Mouse (Mus musculus) stomach, embryonic 16.5 days (tissue): Measurements from ENCODE around the gene Creb3. TPM values are rescaled to one million over a fixed set of nuclear protein-coding genes. Genes with fewer than 3 reads are reported as not detected.
"Not testable (repeated sequence)": the region's sequence is repeated elsewhere in the genome, so short reads cannot be mapped to it uniquely, and the experiment has no call there.

Experiments
- ATAC-seq: fragments of 200-750 bp; cut with Nextera tagmentation; 2 replicates; pipeline ENCODE4 v1.8.0; 2017; ENCODE audit warnings: moderate number of reproducible peaks, moderate TSS enrichment; ENCODE audit not compliant: insufficient read depth, low FRiP score
- H3K27ac ChIP-seq: fragments of 300-500 bp; sonication (generic); 2 replicates; pipeline ENCODE4 v1.5.1; 2014; ENCODE audit warnings: low read length
- H3K27me3 ChIP-seq: fragments of 300-500 bp; sonication (generic); 2 replicates; pipeline ENCODE4 v1.6.1; 2014; ENCODE audit warnings: low read length, control low read depth, mixed read lengths; ENCODE audit not compliant: control insufficient read depth, insufficient read depth
- H3K36me3 ChIP-seq: fragments of 300-500 bp; sonication (generic); 2 replicates; pipeline ENCODE4 v1.6.1; 2014; ENCODE audit warnings: low read length; ENCODE audit not compliant: control insufficient read depth, insufficient read depth
- H3K4me1 ChIP-seq: fragments of 300-500 bp; sonication (generic); 2 replicates; pipeline ENCODE4 v1.6.1; 2014; ENCODE audit warnings: low read length, control low read depth, mixed read lengths; ENCODE audit not compliant: control insufficient read depth, insufficient read depth
- H3K4me2 ChIP-seq: fragments of 300-500 bp; sonication (generic); 2 replicates; pipeline ENCODE4 v1.6.1; 2014; ENCODE audit warnings: low read depth, low read length, mixed read lengths
- H3K4me3 ChIP-seq: fragments of 300-500 bp; sonication (generic); replicated peaks from 2 replicates; pipeline ENCODE4 v1.5.1; 2014; ENCODE audit warnings: mild to moderate bottlenecking, low read length
- H3K9ac ChIP-seq: fragments of 300-500 bp; sonication (generic); 2 replicates; pipeline ENCODE4 v1.6.1; 2014; ENCODE audit warnings: low read length
- H3K9me3 ChIP-seq: fragments of 300-500 bp; sonication (generic); replicated peaks from 2 replicates; pipeline ENCODE4 v1.6.1; 2016; ENCODE audit warnings: low read length, control low read depth; ENCODE audit not compliant: control insufficient read depth
- WGBS: fragments of 180-500 bp; shearing (Covaris S2); extraction: QIAGEN DNeasy Blood & Tissue Kit; methylation state at CpG from one replicate; pipeline ENCODE4 v1.1.7; 2014; 5-methylcytosine and 5-hydroxymethylcytosine counted together
- polyA plus RNA-seq: library from polyadenylated mRNA; unstranded; fragments of >200 nt; fragmentation: Nextera tagmentation; extraction: Ambion mirVana; gene quantifications from 2 replicates; pipeline ENCODE4 v1.2.1, GENCODE M21; 2015

Creb3 gene
- polyA plus RNA-seq, 1 experiment from 2014 or later: 71.4 TPM

- Histone ChIP-seq H3K9ac (no peak overlapping the region), H3K36me3 (peaks cover 72% of the 10 kb centered on the region), H3K4me3 (no peak overlapping the region), H3K9me3 (no peaks in the 10 kb centered on the region), H3K4me1 (no peaks in the 10 kb centered on the region), H3K4me2 (no peak overlapping the region), H3K27me3 (no peaks in the 10 kb centered on the region), H3K27ac (no peak overlapping the region)
- 93% methylated on average over 12 of the region's 12 CpGs for WGBS
- ATAC-seq: no peak
These were observed 13.1 kb upstream of the Creb3 start for GRCm38 (mm10) chr4:43549055-43549454.

DNA sequence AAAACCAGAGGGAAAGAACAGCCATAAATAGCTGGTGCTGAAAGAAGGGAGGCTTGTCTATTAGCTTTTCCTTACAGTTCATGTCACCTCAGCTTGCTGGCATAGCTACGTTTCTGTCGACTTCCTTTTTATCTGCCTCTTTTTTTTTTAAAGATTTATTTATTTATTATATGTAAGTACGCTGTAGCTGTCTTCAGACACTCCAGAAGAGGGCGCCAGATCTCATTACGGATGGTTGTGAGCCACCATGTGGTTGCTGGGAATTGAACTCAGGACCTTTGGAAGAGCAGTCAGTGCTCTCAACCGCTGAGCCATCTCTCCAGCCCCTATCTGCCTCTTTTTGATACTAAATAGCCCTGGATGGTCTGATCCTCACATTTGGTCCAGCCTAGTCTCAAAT is 10.3 kb upstream of the Creb3 start:
- H3K4me3 ChIP-seq, H3K27me3 ChIP-seq, H3K27ac ChIP-seq, ATAC-seq, H3K9ac ChIP-seq, H3K9me3 ChIP-seq, H3K4me1 ChIP-seq, H3K4me2 ChIP-seq: not testable (repeated sequence)
- peaks cover 77% of the 10 kb centered on the region for H3K36me3 ChIP-seq
- WGBS: 79% methylated on average over 6 of the region's 6 CpGs

DNA sequence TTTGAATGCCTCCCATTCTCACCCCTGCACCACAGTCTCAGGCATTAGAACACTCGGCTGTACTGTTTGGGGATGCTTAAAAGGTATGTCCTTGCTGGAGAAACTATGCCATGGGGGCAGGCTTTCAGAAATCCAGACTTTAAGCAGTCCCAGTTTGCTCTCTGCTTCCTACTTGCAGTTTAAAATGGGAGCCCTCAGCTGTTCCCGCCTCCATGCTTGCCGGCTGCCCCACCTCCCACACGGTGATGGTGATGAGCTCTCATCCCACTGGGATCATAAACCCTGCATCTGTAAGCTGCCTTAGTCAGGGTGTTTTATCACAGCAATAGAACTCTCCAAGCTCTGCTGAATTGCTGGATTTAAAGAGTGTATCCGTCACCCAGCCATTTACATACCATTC is 9.7 kb upstream of the Creb3 start:
- no peaks in the 10 kb centered on the region for H3K9me3 ChIP-seq
- H3K36me3 ChIP-seq: peaks cover 77% of the 10 kb centered on the region
- 96% methylated on average over 5 of the region's 5 CpGs for WGBS
- H3K27me3 ChIP-seq: no peaks in the 10 kb centered on the region
- 0 out of 2 replicates have a peak, but pooled peaks cover under 1% of the 10 kb centered on the region for H3K4me1 ChIP-seq
- no peak overlapping the region for H3K4me2 ChIP-seq
- no peak overlapping the region for H3K9ac ChIP-seq
- H3K4me3 ChIP-seq: no peak overlapping the region
- H3K27ac ChIP-seq: no peak overlapping the region
- no peak for ATAC-seq

GRCm38 (mm10) chr4:43553891-43554290 is 8.2 kb upstream of the Creb3 start:
- peaks cover 66% of the 10 kb centered on the region for H3K36me3 ChIP-seq
- H3K27me3 ChIP-seq: no peaks in the 10 kb centered on the region
- no peak overlapping the region for H3K27ac ChIP-seq
- H3K4me1 ChIP-seq: peaks cover 15% of the 10 kb centered on the region
- no peak for ATAC-seq
- no peaks in the 10 kb centered on the region for H3K9me3 ChIP-seq
- H3K4me3 ChIP-seq: no peak overlapping the region
- H3K4me2 ChIP-seq: no peak overlapping the region
- no peak overlapping the region for H3K9ac ChIP-seq

- Histone ChIP-seq H3K9ac (no peak overlapping the region), H3K36me3 (peaks cover 50% of the 10 kb centered on the region), H3K27me3 (no peaks in the 10 kb centered on the region), H3K9me3 (no peaks in the 10 kb centered on the region), H3K27ac (no peak overlapping the region), H3K4me3 (no peak overlapping the region), H3K4me2 (no peak overlapping the region), H3K4me1 (peaks cover 36% of the 10 kb centered on the region)
- no peak for ATAC-seq
- WGBS: 91% methylated on average over 7 of the region's 7 CpGs
These were observed 6.2 kb upstream of the Creb3 start for GRCm38 (mm10) chr4:43555926-43556325.

DNA sequence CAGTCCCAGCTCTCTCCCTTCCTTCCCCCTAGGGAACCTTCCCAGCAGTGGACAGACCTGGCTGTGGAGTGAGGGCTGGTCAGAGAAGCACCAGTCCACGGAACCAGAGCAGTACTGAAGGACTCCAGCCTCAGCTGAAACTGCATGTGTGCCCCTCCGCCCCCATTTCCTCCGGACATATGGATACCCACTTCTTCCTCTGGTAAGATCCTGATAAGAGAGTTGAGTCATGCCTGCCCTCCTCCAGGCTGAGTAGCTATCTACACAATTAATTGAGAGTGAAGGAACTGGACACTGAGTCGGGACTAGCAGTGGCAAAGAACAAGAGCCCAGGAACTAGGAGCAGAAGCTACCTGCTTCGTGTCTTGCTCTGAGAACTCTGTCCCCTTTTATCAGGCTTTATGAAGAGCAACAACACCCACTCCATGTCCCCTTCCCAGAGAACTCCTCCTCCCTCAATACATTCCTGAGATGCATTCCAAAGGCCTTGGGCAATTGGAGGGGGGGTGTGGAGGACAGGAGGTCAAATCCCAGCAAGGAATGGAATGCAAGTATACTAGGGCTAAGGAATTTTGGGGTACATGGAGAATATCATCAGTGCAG is 4.0 kb upstream of the Creb3 start:
- Histone ChIP-seq H3K4me1 (peaks cover 39% of the 10 kb centered on the region), H3K27ac (peak overlapping the region; percentile 89), H3K9me3 (no peaks in the 10 kb centered on the region), H3K27me3 (no peaks in the 10 kb centered on the region), H3K36me3 (peaks cover 38% of the 10 kb centered on the region), H3K4me3 (peak overlapping the region; percentile 93), H3K9ac (peak overlapping the region; percentile 66), H3K4me2 (peak overlapping the region; percentile 96)
- ATAC-seq: no peak
- 16% methylated on average over 5 of the region's 5 CpGs for WGBS

- no peaks in the 10 kb centered on the region for H3K9me3 ChIP-seq
- peaks cover 31% of the 10 kb centered on the region for H3K36me3 ChIP-seq
- H3K4me2 ChIP-seq: peak overlapping the region; percentile 96
- peaks cover 45% of the 10 kb centered on the region for H3K4me1 ChIP-seq
- no peaks in the 10 kb centered on the region for H3K27me3 ChIP-seq
- peak overlapping the region; percentile 93 for H3K4me3 ChIP-seq
- H3K27ac ChIP-seq: peak overlapping the region; percentile 89
- peak overlapping the region; percentile 66 for H3K9ac ChIP-seq
- ATAC-seq: peak; percentile 30
- 15% methylated on average over 13 of the region's 13 CpGs for WGBS
These were observed 3.3 kb upstream of the Creb3 start for GRCm38 (mm10) chr4:43558631-43559356.

- H3K4me3 ChIP-seq: peak overlapping the region; percentile 93
- H3K27ac ChIP-seq: peak overlapping the region; percentile 89
- H3K27me3 ChIP-seq: no peaks in the 10 kb centered on the region
- peak overlapping the region; percentile 98 for H3K9ac ChIP-seq
- WGBS: 56% methylated on average over 13 of the region's 13 CpGs
- ATAC-seq: no peak
- H3K9me3 ChIP-seq: no peaks in the 10 kb centered on the region
- H3K4me2 ChIP-seq: peak overlapping the region; percentile 96
- peaks cover 50% of the 10 kb centered on the region for H3K4me1 ChIP-seq
- H3K36me3 ChIP-seq: peaks cover 22% of the 10 kb centered on the region
These were observed 2.5 kb upstream of the Creb3 start for GRCm38 (mm10) chr4:43559519-43560242.

DNA sequence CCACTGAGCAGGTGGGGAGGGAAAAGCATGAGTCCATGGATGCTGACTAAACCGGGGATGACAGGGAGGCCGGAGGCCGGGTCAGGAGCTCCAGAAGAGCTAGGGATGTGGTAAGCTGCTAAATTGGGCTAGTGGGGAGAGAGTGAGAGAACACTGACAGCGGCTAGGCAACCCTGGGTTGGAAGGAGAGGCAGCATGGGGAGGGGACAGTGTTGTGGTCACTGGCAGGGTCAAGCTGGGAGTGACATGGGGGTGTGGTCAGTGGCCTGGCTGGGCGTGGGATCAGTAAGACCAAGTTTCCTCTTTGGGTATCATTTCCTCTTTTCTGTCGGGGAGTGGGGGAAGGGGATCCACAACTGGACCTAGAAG is 1.9 kb upstream of the Creb3 start:
- H3K27me3 ChIP-seq: no peaks in the 10 kb centered on the region
- H3K4me1 ChIP-seq: peaks cover 50% of the 10 kb centered on the region
- H3K9ac ChIP-seq: peak overlapping the region; percentile 98
- no peaks in the 10 kb centered on the region for H3K9me3 ChIP-seq
- H3K36me3 ChIP-seq: peaks cover 21% of the 10 kb centered on the region
- peak overlapping the region; percentile 96 for H3K4me2 ChIP-seq
- 35% methylated on average over 6 of the region's 6 CpGs for WGBS
- peak overlapping the region; percentile 93 for H3K4me3 ChIP-seq
- peak overlapping the region; percentile 89 for H3K27ac ChIP-seq
- ATAC-seq: no peak
